Mouse (Mus musculus): Measurements from ENCODE around the gene Ddr1.
"Not testable (repeated sequence)": the region's sequence is repeated elsewhere in the genome, so short reads cannot be mapped to it uniquely, and the experiment has no call there.

The Ddr1 gene

GRCm38 (mm10) chr17:35730112-35730511 is 25.7 kb upstream of the Ddr1 start:
- H3K27me3 ChIP-seq (ENCODE audit: control insufficient read depth, insufficient read depth, low read length, poor library complexity, severe bottlenecking); H3K36me3 ChIP-seq (ENCODE audit: control insufficient read depth, insufficient read depth, low read length, poor library complexity, severe bottlenecking); DNase-seq (ENCODE audit: low read depth, low spot score): not testable (repeated sequence)

- DNase-seq (ENCODE audit: low read depth, low spot score) = no peak
- Histone ChIP-seq H3K27me3 (ENCODE audit: control insufficient read depth, insufficient read depth, low read length, poor library complexity, severe bottlenecking) (no peaks in the 10 kb centered on the region), H3K36me3 (ENCODE audit: control insufficient read depth, insufficient read depth, low read length, poor library complexity, severe bottlenecking) (no peaks in the 10 kb centered on the region)
Measured at GRCm38 (mm10) chr17:35728821-35729220, 24.4 kb upstream of the Ddr1 start.

- H3K27me3 ChIP-seq (ENCODE audit: control insufficient read depth, insufficient read depth, low read length, poor library complexity, severe bottlenecking) = no peaks in the 10 kb centered on the region
- DNase-seq (ENCODE audit: low read depth, low spot score) = no peak
- H3K36me3 ChIP-seq (ENCODE audit: control insufficient read depth, insufficient read depth, low read length, poor library complexity, severe bottlenecking) = no peaks in the 10 kb centered on the region
Measured at GRCm38 (mm10) chr17:35727471-35728205, 23.2 kb upstream of the Ddr1 start.

GRCm38 (mm10) chr17:35727028-35727427 is 22.6 kb upstream of the Ddr1 start:
- no peaks in the 10 kb centered on the region for H3K27me3 ChIP-seq (ENCODE audit: control insufficient read depth, insufficient read depth, low read length, poor library complexity, severe bottlenecking)
- H3K36me3 ChIP-seq (ENCODE audit: control insufficient read depth, insufficient read depth, low read length, poor library complexity, severe bottlenecking) = no peaks in the 10 kb centered on the region
- DNase-seq (ENCODE audit: low read depth, low spot score) = no peak

- no peaks in the 10 kb centered on the region for H3K27me3 ChIP-seq (ENCODE audit: control insufficient read depth, insufficient read depth, low read length, poor library complexity, severe bottlenecking)
Measured at GRCm38 (mm10) chr17:35725286-35726232, 21.1 kb upstream of the Ddr1 start.

GRCm38 (mm10) chr17:35721676-35722075 is 17.3 kb upstream of the Ddr1 start:
- DNase-seq (ENCODE audit: low read depth, low spot score) = no peak
- Histone ChIP-seq H3K36me3 (ENCODE audit: control insufficient read depth, insufficient read depth, low read length, poor library complexity, severe bottlenecking) (no peaks in the 10 kb centered on the region), H3K27me3 (ENCODE audit: control insufficient read depth, insufficient read depth, low read length, poor library complexity, severe bottlenecking) (no peaks in the 10 kb centered on the region)

More at GRCm38 (mm10) chr17:35725286-35726232, 21.1 kb upstream of the Ddr1 start:
- H3K36me3 ChIP-seq (ENCODE audit: control insufficient read depth, insufficient read depth, low read length, poor library complexity, severe bottlenecking) = no peaks in the 10 kb centered on the region
- DNase-seq (ENCODE audit: low read depth, low spot score) = peak; percentile 75

GRCm38 (mm10) chr17:35720340-35720727 is 15.9 kb upstream of the Ddr1 start:
- H3K27me3 ChIP-seq (ENCODE audit: control insufficient read depth, insufficient read depth, low read length, poor library complexity, severe bottlenecking) = no peaks in the 10 kb centered on the region
- no peaks in the 10 kb centered on the region for H3K36me3 ChIP-seq (ENCODE audit: control insufficient read depth, insufficient read depth, low read length, poor library complexity, severe bottlenecking)
- no peak for DNase-seq (ENCODE audit: low read depth, low spot score)

GRCm38 (mm10) chr17:35719616-35720339 is 15.4 kb upstream of the Ddr1 start:
- Histone ChIP-seq H3K36me3 (ENCODE audit: control insufficient read depth, insufficient read depth, low read length, poor library complexity, severe bottlenecking) (no peaks in the 10 kb centered on the region), H3K27me3 (ENCODE audit: control insufficient read depth, insufficient read depth, low read length, poor library complexity, severe bottlenecking) (no peaks in the 10 kb centered on the region)
- DNase-seq (ENCODE audit: low read depth, low spot score) = no peak

GRCm38 (mm10) chr17:35717080-35717479 is 12.7 kb upstream of the Ddr1 start:
- DNase-seq (ENCODE audit: low read depth, low spot score) = no peak
- Histone ChIP-seq H3K36me3 (ENCODE audit: control insufficient read depth, insufficient read depth, low read length, poor library complexity, severe bottlenecking) (no peaks in the 10 kb centered on the region), H3K27me3 (ENCODE audit: control insufficient read depth, insufficient read depth, low read length, poor library complexity, severe bottlenecking) (no peaks in the 10 kb centered on the region)

GRCm38 (mm10) chr17:35716114-35716513 is 11.7 kb upstream of the Ddr1 start:
- H3K27me3 ChIP-seq (ENCODE audit: control insufficient read depth, insufficient read depth, low read length, poor library complexity, severe bottlenecking) = no peaks in the 10 kb centered on the region
- no peak for DNase-seq (ENCODE audit: low read depth, low spot score)
- H3K36me3 ChIP-seq (ENCODE audit: control insufficient read depth, insufficient read depth, low read length, poor library complexity, severe bottlenecking) = no peaks in the 10 kb centered on the region

- no peaks in the 10 kb centered on the region for H3K27me3 ChIP-seq (ENCODE audit: control insufficient read depth, insufficient read depth, low read length, poor library complexity, severe bottlenecking)
- H3K36me3 ChIP-seq (ENCODE audit: control insufficient read depth, insufficient read depth, low read length, poor library complexity, severe bottlenecking) = no peaks in the 10 kb centered on the region
- DNase-seq (ENCODE audit: low read depth, low spot score) = no peak
Measured at GRCm38 (mm10) chr17:35710705-35711347, 6.4 kb upstream of the Ddr1 start.

GRCm38 (mm10) chr17:35708611-35709010 is 4.2 kb upstream of the Ddr1 start:
- H3K27me3 ChIP-seq (ENCODE audit: control insufficient read depth, insufficient read depth, low read length, poor library complexity, severe bottlenecking) = no peaks in the 10 kb centered on the region; the same call in 1 of the 2 replicates
- H3K36me3 ChIP-seq (ENCODE audit: control insufficient read depth, insufficient read depth, low read length, poor library complexity, severe bottlenecking) = no peaks in the 10 kb centered on the region
- DNase-seq (ENCODE audit: low read depth, low spot score) = no peak

GRCm38 (mm10) chr17:35707929-35708328 is 3.5 kb upstream of the Ddr1 start:
- no peak for DNase-seq (ENCODE audit: low read depth, low spot score)
- no peaks in the 10 kb centered on the region; the same call in 1 of the 2 replicates for H3K27me3 ChIP-seq (ENCODE audit: control insufficient read depth, insufficient read depth, low read length, poor library complexity, severe bottlenecking)
- no peaks in the 10 kb centered on the region for H3K36me3 ChIP-seq (ENCODE audit: control insufficient read depth, insufficient read depth, low read length, poor library complexity, severe bottlenecking)

GRCm38 (mm10) chr17:35705836-35706235 is 1.4 kb upstream of the Ddr1 start:
- peak; percentile 32 for DNase-seq (ENCODE audit: low read depth, low spot score)
- Histone ChIP-seq H3K27me3 (ENCODE audit: control insufficient read depth, insufficient read depth, low read length, poor library complexity, severe bottlenecking) (no peaks in the 10 kb centered on the region; the same call in 1 of the 2 replicates), H3K36me3 (ENCODE audit: control insufficient read depth, insufficient read depth, low read length, poor library complexity, severe bottlenecking) (no peaks in the 10 kb centered on the region)

Measured in splenic B cell, adult 2 months (primary cell).